Mouse (Mus musculus): ENCODE results near the gene Eci1.

DNA sequence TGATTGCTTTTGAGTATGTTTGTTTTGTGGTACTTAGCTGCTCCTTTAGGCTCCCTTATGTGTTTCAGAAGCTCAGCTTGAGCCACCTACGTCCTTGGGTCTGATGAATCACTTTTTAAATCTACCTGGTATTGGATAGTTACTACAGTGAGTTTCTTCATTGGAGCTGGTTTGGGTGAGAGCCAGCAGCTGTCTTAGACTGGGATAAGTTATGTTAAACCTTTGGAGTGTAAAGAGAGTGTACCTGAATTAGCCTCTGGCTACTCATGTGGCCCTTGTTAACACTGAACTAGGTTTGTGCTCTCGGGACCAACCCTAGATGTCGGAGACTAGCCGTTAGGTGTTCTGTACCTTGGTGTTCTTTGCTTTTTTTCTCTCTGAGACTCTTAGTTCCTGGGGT is 3.3 kb upstream of the Eci1 start:
- no peak for TF ChIP-seq EP300 (IDR thresholded peaks at IDR 0.05; ENCODE audit: low read depth)
- no peak for TF ChIP-seq CTCF (IDR thresholded peaks at IDR 0.05; ENCODE audit: low read depth)
